Mouse (Mus musculus): ENCODE measurements around the gene Mnd1.

Gene Mnd1

DNA sequence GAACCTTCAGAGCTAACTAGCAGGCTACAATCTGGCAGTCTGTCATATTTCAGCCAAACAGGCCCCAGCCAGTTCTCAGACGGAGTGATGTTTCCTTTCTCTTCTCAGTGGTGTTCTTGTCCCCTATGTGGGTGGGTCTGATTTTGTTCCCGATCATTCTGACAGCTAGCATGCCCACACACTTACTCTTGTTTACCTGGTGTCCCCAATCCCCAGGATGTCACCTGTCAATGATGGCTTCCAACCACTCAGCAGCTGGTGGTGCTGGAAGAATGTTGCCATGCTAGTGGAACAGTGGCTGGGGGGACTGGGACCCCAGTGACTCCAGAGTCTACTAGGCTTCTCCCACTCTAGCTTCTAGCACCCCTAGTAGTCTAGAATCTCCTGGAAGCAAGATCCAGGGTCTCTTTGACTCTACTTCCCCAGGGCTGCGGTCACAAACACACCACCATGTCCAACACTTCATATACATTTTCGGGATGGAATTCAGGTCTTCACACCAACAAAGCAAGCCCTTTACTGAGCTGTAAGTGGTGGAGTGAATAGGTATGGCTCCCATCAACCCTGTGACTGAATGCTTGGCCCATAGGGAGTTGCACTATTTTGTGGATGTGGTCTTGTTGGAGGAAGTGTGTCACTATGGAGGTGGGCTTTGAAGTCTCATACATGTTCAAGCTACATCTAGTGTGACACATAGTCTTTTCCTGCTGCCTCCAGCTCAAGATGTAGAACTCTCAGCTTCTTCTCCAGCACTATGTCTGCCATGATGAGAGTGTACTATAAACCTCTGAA is 2.2 kb upstream of the Mnd1 start:
- no peak for DNase-seq

DNA sequence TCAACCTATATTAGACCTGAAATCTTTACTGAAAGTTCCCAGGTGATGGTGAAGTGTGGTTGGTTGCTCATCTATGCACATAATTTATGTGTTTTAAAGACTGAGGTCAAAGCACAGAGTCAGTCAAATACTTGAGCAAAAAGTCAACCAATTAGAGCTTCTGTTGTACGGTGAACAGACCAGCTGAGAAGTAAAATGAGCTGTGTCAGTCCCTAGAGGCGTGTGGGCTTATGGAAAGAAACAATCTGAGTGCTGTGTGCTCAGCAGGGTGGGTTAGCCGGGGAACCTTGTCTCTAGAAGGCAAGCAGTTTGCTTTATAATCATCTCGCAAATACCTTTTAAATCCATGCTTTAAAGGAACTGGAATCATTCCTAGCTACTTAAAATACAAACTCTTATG is 1.4 kb upstream of the Mnd1 start:
- no peak for DNase-seq

DNA sequence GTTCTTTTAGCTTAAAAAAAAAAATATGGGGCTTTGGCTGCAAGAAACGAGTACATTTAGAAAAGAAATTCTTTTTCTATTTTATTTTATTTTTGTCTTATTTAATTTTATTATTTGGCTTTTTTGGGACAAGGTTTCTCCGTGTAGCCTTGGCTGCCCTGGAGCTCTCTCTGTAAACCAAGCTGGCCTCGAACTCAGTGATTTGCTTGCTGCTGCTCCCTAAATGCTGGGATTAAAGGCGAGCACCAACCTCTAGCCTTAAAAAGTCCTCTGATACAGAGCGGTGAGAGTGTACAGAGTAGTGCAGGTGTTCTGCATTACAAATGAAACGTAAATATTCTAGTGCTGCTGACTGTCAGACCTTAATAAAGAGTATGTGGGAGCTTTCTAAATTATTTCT is 519 bp upstream of the Mnd1 start:
- no peak for DNase-seq

DNA sequence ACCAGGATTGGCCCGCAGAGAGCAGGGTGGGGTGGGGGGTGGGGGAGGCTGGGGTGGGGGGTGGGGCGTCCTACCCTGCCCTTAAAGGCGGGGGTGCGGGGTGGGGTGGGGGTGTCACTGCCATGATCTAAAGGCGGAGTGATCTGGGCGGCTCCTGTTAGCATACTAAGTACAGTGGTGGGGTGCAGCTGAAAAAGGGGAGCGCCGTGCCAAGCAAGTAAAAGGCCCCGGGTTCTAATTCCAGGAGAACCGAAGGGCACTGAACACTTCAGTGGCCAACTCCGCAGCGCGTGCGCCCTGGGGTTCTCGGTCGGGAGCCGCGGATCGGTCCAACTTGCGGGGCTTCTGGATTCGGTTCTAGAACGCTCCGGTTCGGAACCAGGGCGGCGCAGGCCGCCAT is 440 bp downstream of the Mnd1 start:
- no peak for DNase-seq

DNA sequence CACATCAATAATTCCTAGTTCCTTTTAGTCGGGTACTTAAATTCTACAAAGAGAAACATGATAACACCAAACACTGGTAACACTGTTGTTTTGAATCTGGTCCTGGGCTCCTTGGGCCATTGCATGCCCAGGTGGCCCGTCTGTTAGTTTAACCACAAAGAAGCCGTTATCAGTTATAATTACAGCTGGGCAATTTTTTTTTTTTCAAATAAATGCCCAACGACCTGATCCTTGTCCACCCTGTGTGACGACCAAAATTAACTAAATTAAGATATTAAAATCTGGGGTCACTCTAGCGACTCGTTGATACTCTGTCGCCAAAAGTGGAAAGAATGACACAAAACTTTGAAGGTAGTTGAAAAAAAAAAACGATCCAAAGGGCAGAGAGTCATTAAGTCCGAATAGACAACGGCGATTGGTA is 855 bp downstream of the Mnd1 start:
- DNase-seq: no peak

DNA sequence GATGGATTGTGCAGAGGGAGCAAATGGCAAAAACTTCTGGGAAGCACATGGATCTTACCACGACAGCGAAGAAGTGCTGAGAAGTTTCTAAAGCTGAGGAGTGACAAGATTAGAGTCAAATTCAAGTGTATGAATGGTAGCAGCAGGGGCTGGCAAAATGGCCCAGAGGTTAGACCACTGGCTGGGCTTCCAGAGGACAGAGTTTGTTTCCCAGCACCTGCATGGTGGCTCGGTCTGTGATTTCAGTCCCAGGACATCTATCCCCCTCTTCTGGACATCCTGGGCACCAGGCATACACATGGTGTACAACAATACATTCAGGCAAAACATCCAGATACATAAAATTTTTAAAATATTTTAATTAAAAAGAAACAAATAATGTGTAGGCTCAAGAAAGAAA is 5.8 kb downstream of the Mnd1 start:
- no peak for DNase-seq

DNA sequence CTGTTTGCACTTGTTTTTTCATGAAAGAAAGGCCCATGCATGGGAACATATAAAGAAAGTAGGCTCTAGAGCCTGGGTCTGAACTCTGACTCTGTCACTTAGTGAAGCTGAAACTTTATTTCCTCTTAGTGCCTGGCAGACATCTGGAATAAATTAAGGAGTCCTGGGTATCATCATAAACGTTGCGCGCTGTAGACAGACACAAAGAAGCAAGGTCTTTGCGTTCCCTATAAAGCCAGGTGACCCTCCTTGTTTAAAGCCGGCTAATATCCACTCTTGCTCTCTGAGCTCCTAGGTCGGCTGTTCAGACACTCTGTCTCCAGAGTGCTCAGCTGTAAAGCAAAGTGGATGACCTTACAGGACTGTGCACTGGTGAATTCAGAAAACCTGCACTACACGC is 14.6 kb downstream of the Mnd1 start:
- DNase-seq: no peak

DNA sequence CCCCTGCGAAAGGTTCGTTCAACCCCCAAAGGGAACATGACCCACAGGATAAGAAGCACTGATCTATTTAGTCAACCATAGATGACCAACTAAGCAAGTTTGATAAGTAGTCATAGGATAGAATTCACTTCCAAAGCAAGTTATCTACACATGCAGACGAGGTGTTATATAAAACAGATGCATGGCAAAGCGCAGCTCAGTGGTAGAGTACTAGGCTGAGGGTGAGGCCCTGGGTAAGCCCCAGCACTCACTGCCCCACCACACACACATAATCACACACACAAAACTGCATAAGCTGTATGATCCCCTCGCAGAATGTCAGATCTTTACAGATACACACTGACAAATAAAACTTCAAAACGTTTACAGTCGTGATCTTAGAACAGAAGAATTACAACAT is 19.1 kb downstream of the Mnd1 start:
- DNase-seq: no peak

DNA sequence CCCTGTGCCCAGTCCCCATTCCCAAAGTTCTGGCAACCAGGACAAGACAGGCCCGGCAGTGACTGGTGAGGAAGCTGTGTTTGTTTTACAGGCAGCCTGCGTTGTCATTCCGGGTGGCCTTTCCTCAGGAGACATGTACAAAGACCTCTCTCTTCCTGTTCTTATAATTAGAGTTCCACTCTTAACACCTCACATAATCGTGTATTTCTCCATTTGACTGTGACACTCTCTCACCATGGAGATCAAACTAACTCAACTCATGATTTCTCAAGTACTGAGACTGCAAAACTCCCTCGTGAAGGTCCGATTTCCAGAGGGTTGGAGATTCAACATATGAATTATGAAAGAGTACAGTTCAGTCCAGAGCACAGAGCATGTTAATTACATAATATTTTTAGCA is 19.7 kb downstream of the Mnd1 start:
- DNase-seq: no peak

DNA sequence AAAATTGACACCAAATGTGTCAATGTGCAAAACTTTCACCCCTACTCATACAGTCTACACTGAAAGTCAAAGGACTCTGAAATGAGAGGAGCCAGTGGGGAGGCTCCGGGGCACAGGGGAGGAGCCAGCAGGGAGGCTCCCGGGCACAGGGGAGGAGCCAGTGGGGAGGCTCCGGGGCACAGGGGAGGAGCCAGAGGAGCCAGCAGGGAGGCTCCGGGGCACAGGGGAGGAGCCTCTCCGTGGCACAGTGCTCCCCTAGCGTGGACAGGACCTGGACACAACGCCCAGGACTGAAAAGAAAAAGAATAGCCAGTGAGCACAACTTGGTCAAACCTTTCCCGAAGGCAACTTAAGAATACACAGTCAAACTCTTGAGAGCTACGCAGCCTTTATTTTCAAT is 20.2 kb downstream of the Mnd1 start:
- DNase-seq: no peak

DNA sequence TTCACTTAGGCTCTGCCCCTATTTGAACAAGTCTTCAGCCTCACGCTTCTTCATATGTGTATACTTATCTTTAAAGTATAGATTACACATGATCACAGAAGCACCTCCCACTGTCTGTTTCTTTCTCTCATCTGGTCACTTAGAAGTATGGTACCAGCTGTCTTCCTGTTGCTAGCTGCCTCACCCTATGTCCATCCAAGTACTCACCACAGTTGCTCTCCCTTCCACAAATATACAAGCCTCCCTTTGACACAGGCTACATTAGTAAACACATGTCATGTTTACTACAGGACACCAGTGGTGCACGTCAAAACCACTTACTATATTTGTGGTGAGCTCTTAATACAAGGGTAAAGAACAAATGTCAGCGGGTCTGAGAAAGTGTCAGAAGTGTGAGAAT is 24.2 kb downstream of the Mnd1 start:
- no peak for DNase-seq

DNA sequence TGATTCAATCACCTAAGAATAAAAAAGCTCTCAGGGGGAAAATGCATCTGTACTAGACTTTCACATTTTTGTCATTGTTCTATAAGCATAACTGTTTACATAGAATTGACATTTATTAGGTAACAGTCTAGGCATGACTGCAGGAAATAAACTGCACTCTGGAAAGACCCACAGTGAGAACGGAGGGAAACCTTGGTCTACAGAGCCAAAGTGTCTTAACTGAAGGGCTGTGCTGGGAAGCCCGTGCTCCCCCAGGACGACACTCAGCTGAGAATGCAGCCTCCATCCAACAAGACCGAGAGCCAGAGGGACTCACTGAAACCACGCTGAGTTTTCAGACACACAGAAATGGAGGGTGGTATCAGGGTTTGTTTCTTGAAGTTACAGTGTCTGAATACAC is 24.8 kb downstream of the Mnd1 start:
- no peak for DNase-seq

DNA sequence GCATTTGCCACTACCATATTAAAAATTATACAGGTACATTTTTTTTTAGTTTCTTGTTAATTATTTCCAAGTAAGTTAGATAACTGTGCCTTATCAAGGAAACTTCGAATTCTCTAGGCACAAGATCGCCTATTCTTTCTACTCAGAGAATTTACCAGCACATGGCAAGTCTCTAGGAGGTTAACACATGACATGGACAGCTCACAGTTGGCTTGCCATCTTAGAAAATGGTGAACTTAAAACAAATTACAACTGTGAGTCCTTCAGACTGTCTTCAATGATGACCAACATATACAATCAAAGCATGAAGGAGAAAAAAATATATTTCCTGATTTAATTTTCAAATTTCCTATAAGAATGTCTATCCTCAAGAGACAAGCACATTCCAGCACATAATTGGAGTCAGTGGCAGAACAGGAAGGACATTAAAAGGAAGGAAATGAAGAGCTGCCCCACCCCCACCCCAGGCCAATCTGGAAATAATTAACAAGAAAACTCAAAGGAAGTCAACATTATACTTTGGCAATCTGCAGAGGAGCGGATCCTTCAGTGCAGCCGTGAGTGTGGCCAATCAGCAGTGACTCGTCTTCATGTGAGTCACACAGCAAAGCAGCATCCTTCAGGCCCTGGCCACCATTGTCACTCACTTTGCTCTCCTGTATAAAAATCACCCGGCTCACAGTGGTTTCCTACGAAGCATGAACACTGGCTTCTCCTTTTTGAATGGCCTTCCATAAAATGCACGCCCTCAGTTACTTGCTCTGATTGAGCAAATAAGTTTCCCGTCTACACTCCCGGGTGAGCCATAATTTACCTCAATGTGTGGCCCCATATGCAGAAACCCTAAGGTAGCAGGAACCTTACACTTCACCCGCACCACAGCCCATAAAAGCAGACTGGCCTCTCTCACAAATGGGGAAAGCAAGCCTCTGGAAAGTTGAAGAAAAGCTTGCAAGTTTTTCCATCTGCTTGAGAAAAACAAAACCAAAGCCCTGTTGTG is 26.4 kb downstream of the Mnd1 start:
- DNase-seq: no peak

DNA sequence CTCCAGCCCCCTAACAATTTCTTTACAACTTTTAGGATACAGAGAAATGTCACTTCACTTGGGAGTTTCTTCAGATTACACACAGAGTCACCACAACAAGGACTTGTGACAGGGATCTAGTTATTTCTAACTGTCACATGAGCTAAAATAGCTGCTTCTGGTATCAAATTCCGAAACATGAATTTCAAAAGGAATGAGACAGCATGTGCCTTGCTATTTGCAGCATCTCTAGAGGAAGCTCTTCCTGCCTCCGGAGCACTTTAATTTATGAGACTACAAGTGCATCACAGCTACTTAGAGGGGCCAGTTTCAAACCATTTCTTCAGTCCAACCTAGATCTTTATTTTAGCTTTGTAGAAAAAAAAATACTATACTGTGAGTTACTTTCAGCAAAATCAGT is 28.2 kb downstream of the Mnd1 start:
- DNase-seq: no peak

DNA sequence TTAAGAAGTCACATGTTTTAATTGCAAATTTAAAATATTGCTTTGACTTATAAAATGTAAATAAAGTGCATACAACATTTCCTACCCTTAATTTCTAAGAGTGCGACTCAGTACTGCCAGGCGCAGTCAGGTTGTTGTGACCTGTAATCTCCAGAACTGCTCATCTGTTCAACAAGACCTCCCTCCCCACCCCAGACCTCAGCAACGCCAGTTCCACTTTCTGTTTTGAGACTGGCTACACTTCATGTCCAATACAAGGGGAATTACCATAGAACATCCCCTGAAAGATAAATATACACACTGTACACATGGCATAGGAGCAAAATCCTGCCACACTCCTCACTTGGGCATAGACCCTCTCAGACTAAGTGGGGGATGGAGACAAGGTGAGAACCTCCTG is 28.9 kb downstream of the Mnd1 start:
- no peak for DNase-seq

DNA sequence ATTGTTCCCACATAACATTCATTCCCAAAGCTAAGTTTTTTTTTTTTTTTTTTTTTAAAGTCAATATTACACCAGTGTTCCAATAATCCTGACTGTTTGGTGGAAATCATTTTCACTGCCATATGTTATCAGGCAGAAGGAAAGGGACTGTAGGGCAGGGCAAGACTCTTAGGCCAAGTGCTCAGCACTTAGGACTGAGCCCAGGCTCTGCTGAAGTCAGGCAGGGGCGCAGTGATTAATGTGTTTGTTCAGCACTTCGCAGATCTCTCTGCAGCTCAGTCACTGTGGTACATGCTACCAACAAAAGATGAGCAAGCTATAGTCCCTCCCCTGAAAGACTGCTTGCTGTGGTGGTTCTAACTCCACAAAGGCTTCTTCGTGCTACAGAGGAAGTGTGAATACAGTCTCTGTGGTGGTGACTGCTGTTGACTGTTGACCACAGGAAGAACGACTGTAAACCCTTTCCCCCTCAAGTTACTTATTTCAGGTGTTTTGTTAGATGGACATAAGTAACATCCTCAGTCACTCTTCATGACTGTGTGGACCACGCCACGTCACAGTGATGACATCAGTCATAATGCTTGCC is 29.8 kb downstream of the Mnd1 start:
- no peak for DNase-seq

DNA sequence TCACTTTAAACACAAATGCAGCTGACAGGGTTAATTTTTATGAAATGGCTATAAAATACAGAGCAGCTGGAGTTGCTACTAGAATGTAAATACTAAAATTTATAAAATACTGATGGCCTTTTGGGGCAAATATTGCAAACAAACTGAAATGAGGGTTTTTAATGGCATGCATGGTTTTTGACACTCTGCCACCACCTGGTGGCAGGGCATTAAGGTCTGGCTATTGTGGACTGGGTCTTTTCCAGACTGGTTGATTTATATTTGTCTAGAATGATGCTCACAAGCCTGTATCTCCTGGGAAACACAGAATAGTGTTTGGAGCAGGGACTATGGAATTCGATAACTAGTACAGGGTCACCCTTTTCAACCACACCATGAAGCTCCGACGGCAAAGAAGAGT is 32.1 kb downstream of the Mnd1 start:
- no peak for DNase-seq

DNA sequence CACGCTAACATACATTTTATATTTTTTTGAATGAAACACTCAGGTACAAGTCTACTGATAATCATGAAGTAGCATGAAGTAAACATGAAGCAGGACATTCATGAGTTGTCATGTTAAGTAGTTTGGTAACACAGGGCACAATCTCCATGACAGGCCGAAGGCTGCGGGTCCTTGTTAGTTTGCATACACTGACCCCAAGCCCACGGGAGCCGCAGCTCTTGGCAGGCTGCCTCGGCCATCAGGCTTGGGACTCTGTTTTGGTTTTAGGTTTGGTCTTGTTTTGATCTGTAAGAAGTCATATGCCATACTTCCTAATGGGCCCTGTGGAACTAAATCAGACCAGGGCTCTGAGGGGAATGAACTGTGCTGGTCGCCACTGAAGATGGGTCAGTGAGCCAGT is 36.9 kb downstream of the Mnd1 start:
- no peak for DNase-seq

DNA sequence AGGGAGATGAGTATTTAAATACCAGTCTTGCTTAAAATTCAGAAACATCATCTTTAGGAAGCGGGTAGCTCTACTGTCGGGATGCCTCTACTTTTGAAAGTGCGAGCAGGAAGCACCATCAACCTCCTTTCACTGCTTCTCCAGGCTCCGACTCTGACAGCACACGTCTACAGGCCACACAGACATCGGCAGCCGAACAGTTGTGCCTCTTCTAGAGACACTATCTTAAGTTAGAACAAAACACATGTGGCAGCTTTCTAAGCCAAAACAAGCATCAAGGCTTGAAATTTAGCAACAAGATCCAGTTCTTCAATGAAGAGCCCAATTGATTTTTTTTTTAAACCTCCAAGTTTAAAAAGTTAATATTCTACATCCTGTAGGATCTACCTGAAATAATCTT is 37.4 kb downstream of the Mnd1 start:
- DNase-seq: no peak

DNA sequence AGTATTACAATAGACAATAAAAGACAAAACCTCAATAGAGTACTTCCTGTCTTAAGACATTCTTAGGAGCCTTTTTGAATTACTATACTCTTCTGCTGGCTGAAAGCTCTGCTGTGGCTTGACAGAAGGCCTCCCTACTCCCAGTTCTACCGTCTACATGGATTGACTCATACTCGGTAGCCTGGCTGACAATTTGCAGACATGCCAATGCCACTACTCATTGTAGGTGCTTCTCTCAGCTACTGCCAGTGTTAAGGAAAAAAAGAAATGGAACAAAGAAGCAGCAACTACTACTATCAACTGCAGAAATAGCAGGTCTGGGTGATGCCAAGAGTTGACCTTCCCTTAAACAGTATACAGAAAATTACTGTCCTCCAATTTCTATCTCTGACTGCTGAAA is 47.0 kb downstream of the Mnd1 start:
- DNase-seq: no peak

DNA sequence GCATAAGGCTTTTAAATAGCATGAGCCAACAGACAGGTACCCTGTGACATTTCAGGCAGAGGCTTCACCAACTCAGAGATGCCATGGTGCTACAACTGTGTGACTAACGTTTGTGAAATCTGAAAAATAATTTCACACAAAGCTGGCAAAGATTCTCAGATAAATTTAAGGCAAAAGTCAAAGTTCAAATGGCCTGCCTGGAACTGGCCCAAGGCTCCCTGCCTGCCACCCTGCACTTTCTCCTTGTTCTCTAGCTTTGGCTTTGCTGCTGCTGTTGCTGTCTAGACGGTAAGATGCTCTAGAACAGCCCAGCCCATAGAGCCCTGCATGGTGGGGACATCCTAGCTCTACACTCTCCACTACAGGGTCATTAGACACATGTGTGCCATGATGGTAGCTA is 49.5 kb downstream of the Mnd1 start:
- DNase-seq: no peak

DNA sequence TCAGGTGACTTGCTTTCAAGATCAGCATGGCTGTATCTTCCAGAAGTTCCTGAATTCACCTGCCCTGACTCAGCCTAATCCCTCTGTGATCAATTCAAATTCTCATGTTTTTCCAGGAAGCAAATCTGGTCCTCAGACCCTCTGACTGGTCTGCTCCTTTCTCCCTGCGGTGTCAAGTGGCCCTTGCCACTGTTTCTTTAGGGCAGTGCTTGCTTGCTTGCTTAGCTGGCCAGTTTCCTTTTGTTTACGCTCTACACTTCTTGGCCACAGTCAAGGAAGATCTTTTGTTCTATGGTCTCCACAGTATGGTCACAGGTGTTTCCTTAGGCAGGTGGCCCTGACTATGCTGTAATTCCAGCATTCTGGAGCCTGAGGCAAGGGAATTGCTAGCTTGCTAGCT is 52.0 kb downstream of the Mnd1 start:
- no peak for DNase-seq

DNA sequence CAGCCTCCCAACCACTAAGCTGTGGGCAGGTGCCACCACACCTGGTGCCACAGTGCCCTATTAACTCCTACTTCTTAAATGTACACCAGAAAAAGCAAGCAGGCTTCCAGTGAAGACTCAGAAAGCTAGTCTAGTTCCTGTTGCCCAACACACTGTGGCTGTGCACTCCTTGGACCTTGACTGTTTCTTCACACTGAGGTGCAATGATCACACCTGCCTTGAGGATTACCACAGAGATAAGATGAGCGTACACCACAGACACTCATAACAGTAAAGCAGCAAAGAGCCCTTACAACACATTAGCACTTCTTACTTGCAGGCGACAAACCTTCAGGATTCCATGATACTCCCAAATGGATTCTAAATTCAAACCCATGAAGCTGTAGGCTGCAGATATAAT is 62.7 kb downstream of the Mnd1 start:
- DNase-seq: no peak

DNA sequence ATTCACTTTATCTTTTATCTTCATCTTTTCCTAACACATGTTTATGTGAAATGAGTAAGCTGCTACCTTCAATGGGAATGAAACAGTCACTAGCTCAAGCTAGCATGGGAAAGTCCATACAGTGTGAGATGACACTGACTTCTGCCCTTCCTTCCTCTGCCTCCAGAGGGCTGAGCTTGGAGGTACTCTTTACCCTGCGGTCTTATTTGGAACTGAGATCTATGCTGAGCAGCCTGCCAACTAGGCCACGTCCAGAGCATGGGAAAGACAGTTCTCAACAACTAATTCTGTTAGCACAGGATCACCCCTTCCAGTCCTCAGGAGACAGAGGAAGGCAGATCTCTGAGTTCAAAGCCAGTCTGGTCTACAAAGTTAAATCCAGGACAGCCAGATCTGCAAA is 64.6 kb downstream of the Mnd1 start:
- peak; percentile 6 to 9 for DNase-seq
